Mouse (Mus musculus) ES-E14 (cell line): ENCODE results near the gene Prrx2. TPM values are rescaled to one million over a fixed set of nuclear protein-coding genes. Genes with fewer than 3 reads are reported as not detected.
"Not testable (repeated sequence)": the region's sequence is repeated elsewhere in the genome, so short reads cannot be mapped to it uniquely, and the experiment has no call there.

Experiments
- DNase-seq: peaks from one replicate; pipeline ENCODE4 v3.0.0-alpha.2; 2013; ENCODE audit warnings: low read depth, low spot score
- H3K27ac ChIP-seq: 2 replicates; pipeline ENCODE4 v1.5.1; 2012; ENCODE audit warnings: low read depth, mild to moderate bottlenecking, low read length, moderate library complexity, mixed read lengths; ENCODE audit not compliant: poor library complexity, insufficient read depth, severe bottlenecking
- H3K36me3 ChIP-seq: 2 replicates; pipeline ENCODE4 v1.6.1; 2012; ENCODE audit warnings: mild to moderate bottlenecking, low read length, moderate library complexity, mixed read lengths; ENCODE audit not compliant: control insufficient read depth, poor library complexity, insufficient read depth, severe bottlenecking
- H3K4me1 ChIP-seq, 2 experiments: fragments of 150-350 bp in 1 of 2; sonication (generic) in 1 of 2; 2 replicates each; pipeline ENCODE4 v1.6.1; 2012; ENCODE audit warnings: low read length in 2 of 2, mild to moderate bottlenecking in 1 of 2, mixed read lengths in 1 of 2; ENCODE audit not compliant: control insufficient read depth in 2 of 2, insufficient read depth in 2 of 2, poor library complexity in 1 of 2
- H3K4me3 ChIP-seq, 2 experiments: fragments of 150-350 bp in 1 of 2; sonication (generic) in 1 of 2; 2 replicates each; pipeline ENCODE4 v1.5.1; 2012; ENCODE audit warnings: low read length in 2 of 2, low read depth in 1 of 2, mild to moderate bottlenecking in 1 of 2, mixed read lengths in 1 of 2; ENCODE audit not compliant: insufficient read depth in 1 of 2, poor library complexity in 1 of 2, severe bottlenecking in 1 of 2
- H3K9ac ChIP-seq: 2 replicates; pipeline ENCODE4 v1.6.1; 2012; ENCODE audit warnings: low read depth, mild to moderate bottlenecking, low read length, mixed read lengths; ENCODE audit not compliant: poor library complexity, insufficient read depth, severe bottlenecking
- H3K9me3 ChIP-seq: fragments of 150-350 bp; sonication (generic); 2 replicates; pipeline ENCODE4 v1.6.1; 2012; ENCODE audit warnings: low read depth, mild to moderate bottlenecking, low read length; ENCODE audit not compliant: control insufficient read depth, insufficient read depth
- CHD2 ChIP-seq: IDR thresholded peaks from 2 replicates; pipeline ENCODE4 v1.6.1; 2014; ENCODE audit warnings: mild to moderate bottlenecking, low read depth, low read length, inconsistent platforms
- HCFC1 ChIP-seq: IDR thresholded peaks from 2 replicates; pipeline ENCODE4 v1.6.1; 2012; ENCODE audit warnings: low read length, inconsistent platforms, borderline replicate concordance; ENCODE audit not compliant: insufficient read depth
- MAFK ChIP-seq: IDR thresholded peaks from 2 replicates; pipeline ENCODE4 v1.6.1; 2014; ENCODE audit warnings: mild to moderate bottlenecking, low read depth, low read length, inconsistent platforms; ENCODE audit not compliant: insufficient read depth
- ZC3H11A ChIP-seq: IDR thresholded peaks from 2 replicates; pipeline ENCODE4 v1.6.1; 2012; ENCODE audit warnings: low read depth, mild to moderate bottlenecking, inconsistent platforms, low read length, borderline replicate concordance
- ZNF384 ChIP-seq: IDR thresholded peaks from 2 replicates; pipeline ENCODE4 v1.6.1; 2012; ENCODE audit warnings: low read depth, low read length, inconsistent platforms
- in situ Hi-C, 2 experiments: fragments of 600-800 bp; cut with MboI; formaldehyde crosslinking; loops; one replicate each; pipeline ENCODE4 v1.15.1; 2025; ENCODE audit warnings: low sequenced_read_pairs in 2 of 2, inconsistent platforms in 1 of 2; ENCODE audit not compliant: unreplicated experiment in 2 of 2
- total RNA-seq: library from RNA; depleted of rRNA; stranded (reverse); fragments of 300-350 nt; gene quantifications from 2 replicates; pipeline ENCODE4 v1.2.3, GENCODE M21; 2012; rRNA removed

Gene Prrx2
- total RNA-seq, 1 experiment = 16.2 TPM

DNA sequence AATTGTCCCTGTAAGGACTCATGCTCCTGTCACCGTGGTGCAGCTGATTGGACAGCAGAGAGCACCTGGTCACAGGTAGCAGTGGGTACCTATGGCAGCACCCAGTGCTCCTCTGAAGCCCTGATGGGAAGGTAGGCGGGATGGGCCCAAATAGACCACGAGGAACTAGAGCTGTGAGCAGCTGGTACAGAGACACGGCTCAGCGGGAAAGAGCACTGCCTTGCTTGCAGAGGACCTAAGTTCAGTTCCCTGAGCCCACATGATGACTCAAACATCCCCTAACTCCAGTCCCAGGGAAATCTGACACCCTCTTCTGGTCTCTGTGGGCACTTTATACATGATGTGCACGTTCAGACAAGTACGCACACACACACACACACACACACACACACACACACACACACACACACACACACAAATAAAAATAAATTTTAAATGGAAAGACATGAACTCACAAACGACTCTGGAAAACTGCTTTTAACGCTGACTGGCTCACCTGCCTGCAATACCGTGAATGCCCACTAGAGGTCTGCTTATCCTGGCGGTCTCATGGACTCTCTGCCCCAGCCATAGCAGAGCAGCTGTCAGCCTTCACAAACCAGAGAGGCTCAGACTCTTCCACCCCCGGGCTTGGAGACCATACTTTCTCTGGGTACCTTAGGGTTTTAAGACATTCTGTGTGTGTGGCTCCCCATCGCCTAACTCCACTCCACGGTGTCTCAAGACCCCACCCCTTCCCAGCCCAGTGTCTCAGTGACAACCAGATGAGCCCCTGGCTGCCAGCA lies 93.3 kb downstream of the Prrx2 start:
- peaks cover 6 to 32% of the 10 kb centered on the region in 2 experiments for H3K4me1 ChIP-seq
- H3K9me3 ChIP-seq = no peaks in the 10 kb centered on the region
- no peak overlapping the region for H3K4me3 ChIP-seq
- H3K27ac ChIP-seq = peak overlapping the region; percentile 86
- H3K36me3 ChIP-seq = no peaks in the 10 kb centered on the region
- 0 out of 2 replicates have a peak, but pooled peaks have one; percentile 22 for TF ChIP-seq MAFK
- no peak for TF ChIP-seq HCFC1
- in situ Hi-C loops = no loop called here
- DNase-seq = peak; percentile 82
- peak overlapping the region; percentile 29; the same call in 1 of the 2 replicates for H3K9ac ChIP-seq

DNA sequence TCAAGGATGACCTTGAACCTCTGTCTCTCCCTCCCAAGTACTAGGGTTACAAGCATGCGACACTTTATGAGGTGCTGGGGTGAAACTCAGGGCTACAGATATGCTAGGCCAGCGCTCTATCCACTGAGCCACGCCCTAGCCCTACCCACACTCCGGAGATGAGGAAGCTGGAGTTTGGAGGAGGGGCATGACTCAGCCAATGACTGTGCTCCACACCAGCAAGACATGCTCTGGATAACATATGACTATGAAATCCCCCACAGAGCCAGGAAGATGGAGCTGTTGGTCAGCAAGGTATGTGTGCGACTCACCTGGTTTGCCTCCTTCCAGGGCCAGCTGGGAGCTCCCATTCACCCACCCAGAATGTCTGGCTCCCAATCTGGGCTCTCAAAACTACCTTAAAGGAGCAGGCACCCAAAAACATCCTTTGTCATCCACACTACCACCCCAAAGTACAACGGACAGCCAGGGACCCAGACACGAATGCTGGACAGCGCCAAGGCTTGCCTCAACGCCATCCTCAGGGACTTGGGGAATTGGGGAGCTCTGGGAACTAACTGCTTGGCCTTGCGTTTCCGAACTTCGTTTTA lies 94.2 kb downstream of the Prrx2 start:
- H3K27ac ChIP-seq = peak overlapping the region; percentile 69
- H3K9ac ChIP-seq = peak overlapping the region; percentile 37; the same call in 1 of the 2 replicates
- peaks cover 6 to 32% of the 10 kb centered on the region in 2 experiments for H3K4me1 ChIP-seq
- in situ Hi-C loops = no loop called here
- H3K9me3 ChIP-seq = no peaks in the 10 kb centered on the region
- DNase-seq = no peak
- TF ChIP-seq MAFK = no peak
- TF ChIP-seq HCFC1 = no peak
- no peak for TF ChIP-seq CHD2
- no peak for TF ChIP-seq ZC3H11A
- TF ChIP-seq ZNF384 = no peak
- H3K36me3 ChIP-seq = no peaks in the 10 kb centered on the region
- H3K4me3 ChIP-seq = peak overlapping the region; percentile 31 to 61; a peak in 3 of 4 replicates

DNA sequence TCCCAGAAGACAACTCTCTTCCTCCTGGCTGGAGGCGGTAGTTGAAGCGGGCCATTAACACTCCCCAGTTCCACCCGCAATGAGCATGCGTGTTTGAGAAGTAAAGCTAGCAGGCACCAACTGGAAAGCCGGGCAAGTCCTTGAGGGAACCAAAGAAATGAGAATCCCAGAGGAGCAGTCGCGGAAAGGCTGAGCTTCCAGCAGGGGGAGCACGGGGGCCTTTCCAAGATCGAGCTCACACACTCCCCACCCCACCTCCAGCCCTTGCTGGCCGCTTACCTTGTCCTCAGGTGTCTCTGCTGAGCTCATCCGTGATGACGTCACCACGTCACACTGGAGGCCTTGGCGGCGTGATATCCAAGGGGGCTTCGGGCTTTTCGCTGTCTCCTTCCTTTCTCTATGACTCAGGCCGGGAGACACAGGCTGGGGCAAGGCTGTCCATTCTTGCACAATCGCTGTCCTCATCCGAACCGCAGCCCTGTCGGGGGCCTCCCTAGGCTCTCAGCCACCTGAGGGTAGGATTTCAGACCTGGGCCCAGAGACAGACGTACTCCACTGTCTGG lies 94.8 kb downstream of the Prrx2 start, which contains the start of gene Ptges:
Gene Ptges, minus strand, starts transcription at position 381 of the 563 bp plus-strand sequence.
- H3K9me3 ChIP-seq = no peaks in the 10 kb centered on the region
- peak within 1 kb of the TSS; percentile 45; the same call in 1 of the 2 replicates for H3K9ac ChIP-seq
- in situ Hi-C loops = no loop called here
- H3K36me3 ChIP-seq = no peaks in the 10 kb centered on the region
- DNase-seq = peak; percentile 81
- peak within 1 kb of the TSS; percentile 31 to 61 for H3K4me3 ChIP-seq
- TF ChIP-seq ZNF384 (no peak), HCFC1 (no peak), ZC3H11A (no peak), CHD2 (no peak), MAFK (no peak)
- H3K27ac ChIP-seq = peak within 1 kb of the TSS; percentile 69
- H3K4me1 ChIP-seq = peaks cover 6 to 35% of the 10 kb centered on the region in 2 experiments

DNA sequence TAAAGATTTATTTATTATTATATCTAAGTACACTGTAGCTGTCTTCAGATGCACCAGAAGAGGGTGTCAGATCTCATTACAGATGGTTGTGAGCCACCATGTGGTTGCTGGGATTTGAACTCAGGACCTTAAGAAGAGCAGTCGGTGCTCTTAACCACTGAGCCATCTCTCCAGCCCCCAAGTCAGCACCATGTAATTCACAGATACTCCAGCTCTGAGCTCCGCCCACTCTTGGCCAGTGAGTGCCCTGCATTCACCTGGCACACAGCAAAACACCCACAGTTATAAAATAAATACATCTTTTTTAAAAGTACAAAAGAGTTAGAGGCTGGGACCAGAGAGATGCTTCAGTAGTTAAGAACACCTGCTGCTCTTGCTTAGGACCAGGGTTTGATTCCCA lies 96.1 kb downstream of the Prrx2 start:
- H3K36me3 ChIP-seq, H3K4me3 ChIP-seq, H3K9me3 ChIP-seq, DNase-seq, H3K27ac ChIP-seq, H3K9ac ChIP-seq, in situ Hi-C loops: not testable (repeated sequence)
- H3K4me1 ChIP-seq = peaks cover 5 to 32% of the 10 kb centered on the region in 2 experiments

Other genes starting within 250 kb of the Prrx2 start
- 0.54 TPM in 1 of 2 replicates, not detected in the other for gene Cstad, start 239.9 kb upstream of the Prrx2 start, total RNA-seq
- 1.9 and 2.6 TPM in 2 replicates for gene 1700001O22Rik, start 31.3 kb upstream of the Prrx2 start, total RNA-seq
- 47.3 and 55.2 TPM in 2 replicates for gene Ntmt1, start 27.1 kb upstream of the Prrx2 start, total RNA-seq
- gene Asb6, start 4.6 kb upstream of the Prrx2 start, total RNA-seq = 73.6 and 88.1 TPM in 2 replicates
- gene Ptges, start 94.9 kb downstream of the Prrx2 start, total RNA-seq = 25.5 and 30.3 TPM in 2 replicates
- gene Tor1b, start 118.0 kb downstream of the Prrx2 start, total RNA-seq = 67.8 and 73.5 TPM in 2 replicates
- gene Tor1a, start 133.0 kb downstream of the Prrx2 start, total RNA-seq = 73.6 and 93.0 TPM in 2 replicates
- 36.6 and 48.8 TPM in 2 replicates for gene BC005624, start 147.2 kb downstream of the Prrx2 start, total RNA-seq
- 8.5 and 12.8 TPM in 2 replicates for gene Usp20, start 147.3 kb downstream of the Prrx2 start, total RNA-seq